Mouse (Mus musculus) A20 (cell line): ENCODE measurements around the gene Prpf4.

ENCODE experiments used
- DNase-seq: peaks from one replicate; pipeline ENCODE4 v3.0.0-alpha.2; 2011; ENCODE audit warnings: low read depth, low spot score

Gene Prpf4

GRCm38 (mm10) chr4:62437256-62437778 lies 28.7 kb downstream of the Prpf4 start:
- no peak for DNase-seq

DNA sequence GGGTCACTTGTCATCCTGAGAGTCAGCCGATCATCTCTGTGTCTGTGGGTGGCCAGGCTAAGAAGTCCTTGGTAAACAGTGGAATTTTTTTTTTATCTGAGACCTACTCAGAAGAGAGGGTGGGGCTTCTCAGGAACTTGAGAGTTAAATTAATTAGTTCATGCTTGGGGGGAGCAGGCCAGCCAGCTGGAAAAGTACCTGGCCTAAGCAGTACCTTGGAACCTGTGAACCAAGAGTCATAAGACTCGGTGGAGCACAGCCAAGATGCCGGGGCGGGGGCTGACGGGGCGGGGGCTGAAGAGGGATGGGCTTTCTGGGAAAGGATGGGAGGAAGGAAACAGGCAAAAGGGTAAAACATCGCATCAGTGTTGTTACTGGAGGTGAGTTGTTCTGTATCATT lies 29.3 kb downstream of the Prpf4 start:
- no peak for DNase-seq

GRCm38 (mm10) chr4:62439793-62440192 lies 31.2 kb downstream of the Prpf4 start:
- DNase-seq, result no peak

GRCm38 (mm10) chr4:62440544-62440943 lies 31.9 kb downstream of the Prpf4 start:
- no peak for DNase-seq

DNA sequence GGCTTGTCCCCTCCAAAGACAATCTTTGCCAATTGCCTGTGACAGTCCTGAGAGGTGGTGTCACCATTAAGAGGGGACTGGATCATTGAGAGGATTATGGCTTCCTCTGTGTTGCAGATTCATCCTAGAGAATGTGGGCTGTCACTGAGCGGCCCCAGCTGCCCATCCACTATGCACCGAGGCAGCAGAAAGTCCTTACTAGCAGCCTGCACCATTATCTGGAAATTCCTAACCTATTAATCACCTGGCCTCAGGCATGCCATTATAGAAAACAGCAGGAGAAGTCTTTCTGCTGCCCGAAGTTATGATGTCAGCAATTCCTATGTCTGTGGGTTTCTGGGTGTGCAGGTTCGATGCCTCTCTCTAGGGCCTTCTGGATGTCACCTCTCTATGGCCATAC lies 32.4 kb downstream of the Prpf4 start:
- DNase-seq, result no peak

GRCm38 (mm10) chr4:62454995-62455394 lies 46.4 kb downstream of the Prpf4 start:
- DNase-seq, result peak; percentile 64

GRCm38 (mm10) chr4:62459081-62459480 lies 50.5 kb downstream of the Prpf4 start:
- no peak for DNase-seq

GRCm38 (mm10) chr4:62460348-62460747 lies 51.8 kb downstream of the Prpf4 start:
- DNase-seq, result no peak

DNA sequence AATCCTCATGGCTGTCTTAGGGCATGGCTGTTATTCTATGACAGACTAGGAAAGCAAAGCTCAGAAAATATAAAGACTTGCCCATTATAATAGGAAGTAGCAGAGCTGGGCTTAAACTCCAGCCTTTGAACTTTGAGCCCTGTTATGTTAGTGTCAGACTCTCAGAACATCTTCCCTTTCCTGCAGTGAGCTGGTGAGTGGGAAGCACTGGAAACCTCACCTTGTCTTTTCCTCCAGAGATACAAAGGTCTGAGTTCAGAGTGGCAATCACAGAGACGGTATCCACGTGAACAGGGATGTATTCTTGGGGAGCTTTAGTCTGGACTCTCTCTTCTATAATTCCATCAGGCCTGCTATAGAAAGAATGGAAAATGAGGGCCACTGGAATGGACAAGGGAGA lies 54.5 kb downstream of the Prpf4 start:
- no peak for DNase-seq

GRCm38 (mm10) chr4:62468158-62468557 lies 59.6 kb downstream of the Prpf4 start:
- DNase-seq, result peak; percentile 49

GRCm38 (mm10) chr4:62470598-62471051 lies 62.0 kb downstream of the Prpf4 start, which contains the start of gene Wdr31:
Gene Wdr31 (minus strand): TSS chr4:62470896.
- DNase-seq, result peak; percentile 89

- no peak for DNase-seq
These were observed 63.5 kb downstream of the Prpf4 start for GRCm38 (mm10) chr4:62472071-62472470.

DNA sequence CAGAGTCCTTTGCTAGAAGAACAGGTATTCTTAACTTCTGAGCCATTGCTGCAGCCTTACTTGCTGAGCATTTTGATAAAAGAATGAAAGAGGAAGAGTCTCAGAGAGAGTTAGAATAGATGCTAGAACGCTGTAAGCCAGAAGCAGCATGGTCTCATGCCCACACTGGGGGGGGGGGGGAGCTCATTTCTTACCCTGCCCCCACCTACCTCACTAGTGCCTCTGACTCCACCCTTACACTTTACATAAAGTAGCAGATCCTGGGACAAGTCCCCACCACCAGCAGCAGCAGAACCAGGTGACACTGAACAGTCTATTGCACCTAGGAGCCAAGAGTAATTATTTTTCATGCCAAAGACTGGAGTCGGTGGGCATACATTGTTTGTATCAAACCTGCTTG lies 66.5 kb downstream of the Prpf4 start:
- no peak for DNase-seq

- DNase-seq, result no peak
These were observed 67.2 kb downstream of the Prpf4 start for GRCm38 (mm10) chr4:62475793-62476192.
